Mouse (Mus musculus) heart, postnatal 25 days (tissue): ENCODE results near the gene Fam78b. TPM values are rescaled to one million over a fixed set of nuclear protein-coding genes. Genes with fewer than 3 reads are reported as not detected.

Experiments used
- DNase-seq: peaks from one replicate; pipeline ENCODE4 v3.0.0; 2022; ENCODE audit warnings: low spot score
- intact Hi-C: fragments of 180-260 bp; cut with DNase I; formaldehyde crosslinking; loops from one replicate; pipeline ENCODE4 v1.15.1; 2025
- total RNA-seq, 2 experiments: library from RNA; stranded (reverse); gene quantifications; 2 replicates each; pipeline ENCODE4 v1.2.3; 2021

Gene Fam78b
- total RNA-seq: 1 to 10 TPM; 2.8 to 4.1 TPM

GRCm38 (mm10) chr1:167001174-167001843 lies at the start of gene Fam78b:
Gene Fam78b, plus strand, starts transcription at chr1:167001417.
- intact Hi-C loops: loop anchor here (5.0 to 10.0 kb wide), 2 partner anchors 194 to 213 kb away; no protein-coding TSS in a partner anchor
- DNase-seq: peak; percentile 15

- DNase-seq: no peak
- intact Hi-C loops: no loop called here
These were observed 36.7 kb upstream of the Fam78b start for GRCm38 (mm10) chr1:166964508-166964907.

GRCm38 (mm10) chr1:166968271-166968670 lies 32.9 kb upstream of the Fam78b start:
- intact Hi-C loops: loop anchor here (5.0 kb wide), 1 partner anchor 69 kb away; no protein-coding TSS in a partner anchor

GRCm38 (mm10) chr1:166973731-166974130 lies 27.5 kb upstream of the Fam78b start:
- no peak for DNase-seq
- intact Hi-C loops: no loop called here

More at GRCm38 (mm10) chr1:166968271-166968670, 32.9 kb upstream of the Fam78b start:
- DNase-seq: no peak

- intact Hi-C loops: no loop called here
- no peak for DNase-seq
These were observed 22.6 kb upstream of the Fam78b start for GRCm38 (mm10) chr1:166978611-166979010.

DNA sequence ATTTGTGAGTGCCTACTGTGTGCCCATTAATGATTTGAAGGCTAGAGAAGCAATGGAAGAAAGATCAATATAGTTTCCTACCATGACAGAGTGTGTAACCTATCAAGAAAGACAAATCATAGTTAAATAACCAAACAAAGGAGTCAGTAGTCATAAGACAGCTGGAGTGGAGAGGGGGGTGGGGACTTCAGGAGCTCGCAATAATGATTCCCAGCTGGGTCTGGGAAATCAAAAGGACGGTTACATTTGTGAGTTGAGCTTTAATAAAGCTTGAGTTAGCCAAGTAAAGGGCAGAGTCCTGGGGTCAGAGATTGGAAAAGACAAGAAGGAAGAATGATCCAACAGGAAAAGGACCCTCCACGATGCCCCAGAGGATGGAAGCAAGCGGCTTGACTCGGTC lies 7.0 kb upstream of the Fam78b start:
- intact Hi-C loops: no loop called here
- no peak for DNase-seq

GRCm38 (mm10) chr1:166996250-166996649 lies 5.0 kb upstream of the Fam78b start:
- DNase-seq: no peak
- intact Hi-C loops: no loop called here

- intact Hi-C loops: no loop called here
- DNase-seq: no peak
These were observed 4.4 kb upstream of the Fam78b start for GRCm38 (mm10) chr1:166996811-166997210.

DNA sequence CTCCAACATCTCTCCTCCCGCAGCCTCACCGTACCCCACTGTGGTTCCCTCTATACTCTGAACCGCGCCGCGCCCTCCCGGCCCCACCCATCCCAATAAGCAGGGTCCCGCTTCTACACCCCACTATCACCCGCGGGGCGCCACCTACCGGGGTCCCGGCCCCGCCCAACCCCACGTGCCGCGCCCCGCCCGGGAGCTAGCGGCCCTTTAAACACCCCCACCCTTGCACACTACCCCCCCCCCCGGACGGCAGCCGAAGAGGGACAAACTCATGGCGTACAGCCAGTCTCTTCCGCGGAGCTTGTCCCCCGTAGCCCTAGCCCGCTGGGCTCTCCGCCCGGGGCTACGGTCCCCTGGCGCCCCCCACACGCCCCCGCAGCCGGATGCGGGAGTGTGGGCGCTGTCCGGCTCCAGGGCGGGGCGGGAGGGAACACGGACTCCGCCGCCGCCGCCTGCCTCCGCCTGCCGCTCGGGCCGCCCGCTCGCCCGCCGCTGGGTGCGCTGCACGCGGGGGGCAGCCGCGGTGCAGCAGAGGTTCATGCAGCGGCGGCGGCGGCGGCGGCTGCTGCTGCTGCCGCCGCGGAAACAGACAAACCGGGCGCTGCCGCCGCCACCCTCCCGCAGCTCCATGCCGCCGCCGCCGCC lies 566 bp upstream of the Fam78b start:
- DNase-seq: peak; percentile 63
- intact Hi-C loops: loop anchor here (5.0 to 10.0 kb wide), 2 partner anchors 193 to 214 kb away; no protein-coding TSS in a partner anchor

- DNase-seq: no peak
- intact Hi-C loops: loop anchor here (5.0 to 10.0 kb wide), 2 partner anchors 195 to 213 kb away; no protein-coding TSS in a partner anchor
These were observed 748 bp downstream of the Fam78b start for GRCm38 (mm10) chr1:167001844-167002485.

- peak; percentile 50 for DNase-seq
- intact Hi-C loops: loop anchor here (5.0 to 10.0 kb wide), 2 partner anchors 195 to 212 kb away; no protein-coding TSS in a partner anchor
These were observed 1.3 kb downstream of the Fam78b start for GRCm38 (mm10) chr1:167002486-167002850.

DNA sequence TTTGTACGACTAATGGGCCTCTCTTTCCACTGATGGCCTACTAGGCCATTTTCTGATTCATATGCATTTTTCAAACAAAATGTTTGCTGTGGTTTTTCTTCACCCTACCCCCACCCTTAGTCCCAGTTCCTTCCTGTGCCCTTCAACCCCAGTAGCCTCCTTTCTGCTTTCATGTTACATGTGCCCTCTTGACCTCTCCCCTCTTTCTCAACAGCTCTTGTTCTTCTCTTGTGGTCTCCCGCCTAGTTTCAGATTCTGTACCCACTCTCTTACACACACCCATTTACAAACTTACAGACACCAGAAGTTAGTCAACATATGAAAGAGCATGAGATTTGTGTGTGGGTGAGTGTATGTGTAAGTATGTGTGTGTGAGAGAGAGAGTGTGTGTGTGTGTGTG lies 3.4 kb downstream of the Fam78b start:
- no peak for DNase-seq
- intact Hi-C loops: loop anchor here (5.0 to 10.0 kb wide), 2 partner anchors 197 to 210 kb away; no protein-coding TSS in a partner anchor

DNA sequence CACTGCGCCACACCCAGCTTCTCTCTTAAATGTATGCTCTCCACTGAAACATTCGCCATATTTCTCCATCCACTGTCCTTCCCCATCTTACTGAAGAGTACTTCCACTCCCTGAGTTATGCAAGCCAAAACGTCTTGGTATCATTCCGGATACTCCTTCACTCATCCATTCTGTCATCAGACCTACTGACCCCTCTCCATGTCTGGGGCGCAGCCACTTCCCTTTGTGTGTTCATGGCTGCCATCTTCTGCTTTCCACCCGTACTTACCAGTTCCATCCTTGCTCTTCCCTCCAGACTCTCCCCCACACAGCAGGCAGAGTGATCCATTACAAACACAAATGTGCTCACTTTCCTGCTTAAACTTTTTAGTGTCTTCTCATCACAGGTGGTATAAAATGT lies 6.1 kb downstream of the Fam78b start:
- intact Hi-C loops: loop anchor here (10.0 kb wide), 1 partner anchor 207 kb away; no protein-coding TSS in a partner anchor

DNA sequence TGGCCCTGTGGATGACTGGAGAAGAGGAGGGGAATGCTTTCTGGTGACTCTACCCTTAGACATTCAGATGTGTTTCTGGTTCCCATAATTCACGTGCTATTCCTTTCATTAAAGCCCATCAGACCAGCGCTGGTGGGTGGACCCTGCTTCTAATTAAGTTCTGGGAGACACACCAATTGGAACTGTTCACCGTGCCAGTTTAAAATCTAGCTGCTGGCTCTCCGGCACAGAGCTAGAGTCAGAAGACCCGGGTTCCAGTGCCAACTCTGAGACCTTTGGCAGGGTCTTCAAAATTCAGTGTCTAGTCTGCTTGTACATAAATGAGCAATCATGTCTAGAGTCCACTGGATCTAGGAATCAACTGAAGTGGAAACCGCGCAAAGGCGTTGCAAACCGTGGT lies 9.0 kb downstream of the Fam78b start:
- no peak for DNase-seq
- intact Hi-C loops: no loop called here

More for the DNA sequence above, 6.1 kb downstream of the Fam78b start:
- DNase-seq: no peak

DNA sequence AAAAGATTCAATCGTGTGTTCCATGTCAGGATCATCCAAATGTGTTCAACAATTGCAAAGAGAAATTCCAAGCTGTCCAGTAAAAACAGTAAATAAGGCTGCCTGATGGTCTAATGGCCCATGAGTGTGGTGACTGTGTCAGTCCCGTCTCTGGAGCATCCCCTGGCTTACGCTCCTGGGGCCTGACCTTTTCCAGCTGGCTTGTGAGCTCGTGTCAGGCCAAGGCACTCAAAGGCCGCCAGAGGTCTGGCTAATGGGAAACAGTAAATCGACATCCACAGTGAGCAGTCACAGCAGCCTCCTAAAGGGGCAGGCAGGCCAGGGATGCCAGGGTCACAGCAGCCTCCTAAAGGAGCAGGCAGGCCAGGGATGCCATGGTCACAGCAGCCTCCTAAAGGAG lies 10.1 kb downstream of the Fam78b start:
- intact Hi-C loops: no loop called here
- no peak for DNase-seq

DNA sequence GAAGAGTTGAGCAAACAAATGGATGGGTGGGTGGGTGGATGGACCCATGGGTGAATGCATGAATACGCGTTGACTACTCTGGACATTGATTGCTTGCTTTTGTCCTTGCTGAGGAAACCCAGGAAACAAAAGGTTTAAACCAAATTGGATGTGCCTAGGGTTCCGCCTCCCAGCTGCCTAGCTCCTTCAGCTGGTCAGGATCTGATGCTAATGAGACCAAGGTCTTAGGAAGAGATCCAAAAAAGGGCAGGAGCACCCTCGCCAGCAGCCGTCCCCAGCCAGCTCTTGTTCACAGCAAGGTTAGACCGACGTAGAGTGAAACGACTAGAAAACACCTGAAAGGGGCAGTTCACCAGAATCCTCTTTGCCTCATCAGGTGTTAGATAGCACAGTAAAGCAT lies 11.4 kb downstream of the Fam78b start:
- intact Hi-C loops: no loop called here
- no peak for DNase-seq

DNA sequence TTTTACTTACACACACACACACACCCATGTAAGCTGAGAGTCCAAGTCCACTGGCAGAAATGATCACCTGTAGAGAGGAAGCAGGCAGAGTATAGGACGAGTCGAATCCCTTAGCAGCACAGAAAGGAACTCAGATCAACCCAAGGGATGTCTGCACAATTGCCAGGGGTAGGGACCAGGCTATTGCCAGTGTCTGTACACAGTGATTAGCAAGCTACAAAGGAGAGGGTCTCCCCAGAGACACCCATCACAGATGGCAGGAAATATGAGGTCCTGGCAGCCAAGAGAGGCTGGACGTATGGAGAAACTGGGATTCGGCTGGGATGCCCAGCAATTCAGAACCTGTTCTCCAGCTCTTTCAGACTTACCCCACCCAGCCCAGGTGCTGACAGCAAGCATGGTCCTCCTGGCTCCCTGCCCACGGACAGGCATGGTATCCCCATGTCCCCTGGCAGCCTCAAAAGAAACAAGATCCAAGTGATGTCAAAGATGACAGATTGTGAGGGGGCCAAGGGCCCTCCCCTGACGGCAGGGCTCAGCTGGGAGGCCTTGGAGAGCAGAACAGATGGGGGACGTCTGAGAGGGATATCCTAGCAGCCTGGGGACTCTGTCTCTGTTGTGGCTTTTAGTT lies 12.1 kb downstream of the Fam78b start:
- intact Hi-C loops: no loop called here
- no peak for DNase-seq

- intact Hi-C loops: no loop called here
- DNase-seq: no peak
These were observed 15.1 kb downstream of the Fam78b start for GRCm38 (mm10) chr1:167016269-167016668.

- DNase-seq: no peak
- intact Hi-C loops: no loop called here
These were observed 20.8 kb downstream of the Fam78b start for GRCm38 (mm10) chr1:167022001-167022424.

DNA sequence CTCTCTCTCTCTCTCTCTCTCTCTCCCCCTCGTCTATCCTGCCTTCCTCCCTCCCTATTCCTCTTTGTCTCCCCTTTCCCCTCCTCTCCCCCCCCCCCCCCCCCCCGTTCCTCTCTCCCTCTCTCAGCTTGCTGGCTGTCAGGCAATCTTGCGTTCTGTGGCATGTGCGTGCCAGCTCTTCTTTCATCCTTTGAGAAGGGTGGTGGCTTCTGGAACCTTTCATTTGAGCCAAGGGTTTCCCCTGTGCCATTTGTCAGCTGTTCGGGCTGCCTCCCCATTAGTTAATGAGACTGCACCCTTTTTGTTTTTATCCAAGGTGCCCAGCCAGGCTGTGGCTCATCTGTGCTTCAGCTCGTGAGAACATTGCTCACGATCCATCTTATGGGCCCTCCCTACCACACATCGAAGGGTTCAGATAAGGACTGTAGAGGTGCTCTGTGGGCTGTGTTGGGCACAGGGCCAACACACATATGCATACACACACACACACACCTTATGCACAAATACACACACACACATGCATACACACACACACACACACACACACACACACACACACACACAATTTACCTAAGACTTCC lies 21.4 kb downstream of the Fam78b start:
- intact Hi-C loops: no loop called here

More for the DNA sequence above, 21.4 kb downstream of the Fam78b start:
- DNase-seq: no peak
